19 mouse cellular contexts compared by ENCODE assay signal in the genomic region with DNA sequence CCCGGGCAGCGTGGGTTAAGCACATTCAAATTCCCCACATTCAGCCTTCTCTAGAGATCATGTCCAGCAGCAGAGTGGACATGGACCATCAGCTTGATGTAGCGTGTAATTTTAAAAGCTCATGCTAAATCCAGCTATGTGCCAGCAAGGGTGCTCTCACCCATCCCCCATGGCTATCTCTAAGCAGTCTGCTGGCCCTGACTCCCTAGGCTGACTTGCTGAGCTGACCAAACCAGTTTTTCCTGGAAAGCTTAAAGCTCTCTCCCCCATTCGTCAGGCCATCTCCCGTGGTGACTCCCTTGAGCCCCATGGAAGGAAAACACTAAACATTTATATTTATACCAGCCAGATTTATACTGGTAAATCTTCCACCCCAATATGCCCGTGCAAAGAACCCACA.
DNase-seq lines count a peak whose midpoint lies in the region; ATAC-seq and TF ChIP-seq lines count a peak whose summit lies in the region.
"Had no signal": no experiment of that assay in that cellular context is flagged by ENCODE, and none has a peak within 500 bp of the region (broad histone marks: within the 10 kb centered on the region; RNA-seq: fewer than 3 reads in every experiment).

No protein-coding gene starts in this region.

- no peak overlapping the region for H3K4me3 ChIP-seq in ES-Bruce4 (ENCODE audit: low read depth, low read length)
- H3K4me3 ChIP-seq: embryonic facial prominence, embryonic 15.5 days; limb, embryonic 10.5 days; liver, embryonic 12.5 days; neural tube, embryonic 13.5 days had no signal

- TF ChIP-seq CTCF in ES-Bruce4 (IDR thresholded peaks at IDR 0.05; ENCODE audit: low read depth, low read length) = no peak

- peak; percentile 9 for DNase-seq in kidney, adult 9 months
- DNase-seq in kidney, adult 18-20 months = no peak
- DNase-seq in gonadal fat pad, adult 2 months (ENCODE audit: low read depth) = peak; percentile 36
- DNase-seq in kidney, postnatal 14 days = peak; percentile 14
- DNase-seq in layer of hippocampus, adult 11-12 months (ENCODE audit: low spot score) = no peak
- no peak for DNase-seq in MN1 (ENCODE audit: low spot score)
- DNase-seq: adrenal gland, postnatal 25 days; B cell, adult 2 months; cerebellum, adult 18-20 months; gastrocnemius, postnatal 10 days; lung, postnatal 36 days; right cerebral cortex, postnatal 25 days had no signal

- no peak for TF ChIP-seq POLR2A in ES-Bruce4 (IDR thresholded peaks at IDR 0.05; ENCODE audit: insufficient read depth, low read length)

- peak; percentile 33; the same call in 1 of the 2 replicates for TF ChIP-seq EP300 in ES-Bruce4 (IDR thresholded peaks at IDR 0.05; ENCODE audit: insufficient read depth, low read depth, low read length)

- ATAC-seq in granulocyte monocyte progenitor cell, adult 5-6 weeks (replicated peaks; ENCODE audit: poor library complexity, severe bottlenecking) = no peak
- ATAC-seq: liver, embryonic 12.5 days; Patski had no signal

- H3K9me3 ChIP-seq in ES-Bruce4 (replicated peaks; ENCODE audit: control insufficient read depth, insufficient read depth, low read length, poor library complexity, severe bottlenecking) = 0 out of 2 replicates have a peak, but pooled peaks cover 3% of the 10 kb centered on the region
- H3K9me3 ChIP-seq: embryonic facial prominence, embryonic 15.5 days; limb, embryonic 10.5 days; liver, embryonic 12.5 days; neural tube, embryonic 13.5 days had no signal

- H3K27ac ChIP-seq in ES-Bruce4 (ENCODE audit: insufficient read depth, low read length) = no peak overlapping the region
- H3K27ac ChIP-seq: embryonic facial prominence, embryonic 15.5 days; limb, embryonic 10.5 days; liver, embryonic 12.5 days; neural tube, embryonic 13.5 days had no signal

- H3K9ac ChIP-seq in ES-Bruce4 (ENCODE audit: low read depth, poor library complexity, severe bottlenecking) = no peak overlapping the region
- H3K9ac ChIP-seq: embryonic facial prominence, embryonic 15.5 days; liver, embryonic 12.5 days; neural tube, embryonic 13.5 days had no signal

- H3K4me1 ChIP-seq in ES-Bruce4 (ENCODE audit: control insufficient read depth, insufficient read depth, low read length) = peaks cover 8% of the 10 kb centered on the region
- H3K4me1 ChIP-seq: embryonic facial prominence, embryonic 15.5 days; limb, embryonic 10.5 days; liver, embryonic 12.5 days; neural tube, embryonic 13.5 days had no signal

- no peaks in the 10 kb centered on the region for H3K36me3 ChIP-seq in ES-Bruce4 (ENCODE audit: control insufficient read depth, insufficient read depth, low read length, poor library complexity, severe bottlenecking)
- H3K36me3 ChIP-seq: embryonic facial prominence, embryonic 15.5 days; limb, embryonic 10.5 days; liver, embryonic 12.5 days; neural tube, embryonic 13.5 days had no signal

- no peaks in the 10 kb centered on the region for H3K27me3 ChIP-seq in ES-Bruce4 (ENCODE audit: control insufficient read depth, insufficient read depth, low read length, poor library complexity, severe bottlenecking)
- H3K27me3 ChIP-seq: embryonic facial prominence, embryonic 15.5 days; liver, embryonic 12.5 days; neural tube, embryonic 13.5 days; Patski had no signal

Comparison
In these comparisons a context has a peak if more than half of its experiments do, and no peak if none do; other contexts are left out.
1. DNase-seq: peak in kidney, adult 9 months (single experiment), gonadal fat pad, adult 2 months (single experiment) and kidney, postnatal 14 days (single experiment); none in kidney, adult 18-20 months (single experiment), layer of hippocampus, adult 11-12 months (single experiment) and MN1 (single experiment).